Mouse (Mus musculus): ENCODE data around the gene Psme1.

DNA sequence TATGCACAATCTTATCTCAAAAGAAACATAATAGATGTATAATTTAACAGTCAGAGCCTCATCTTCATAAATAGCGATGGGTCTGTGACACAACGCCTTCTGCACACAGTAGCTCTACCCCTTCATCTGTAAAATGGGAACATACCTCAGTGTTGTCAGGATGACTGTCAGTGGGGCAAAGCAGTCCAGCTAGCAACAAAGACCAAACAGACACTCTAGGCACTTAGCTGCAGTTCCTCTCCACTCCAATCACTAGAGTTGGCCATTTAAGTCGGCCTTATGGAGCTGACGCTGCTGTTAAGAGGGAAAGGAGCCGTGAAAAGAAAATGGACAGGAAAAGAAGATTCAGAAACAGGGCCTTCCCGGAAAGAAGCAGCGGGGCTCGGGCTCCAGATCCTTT is 26.1 kb upstream of the Psme1 start:
- TF ChIP-seq EP300 (IDR thresholded peaks at IDR 0.05; ENCODE audit: low read depth in 1 of 2, low read length in 2 of 2) (no peak), CTCF (IDR thresholded peaks at IDR 0.05 in 2 of 3, conservative IDR thresholded peaks at IDR 0.05 in 1 of 3; ENCODE audit: control insufficient read depth in 1 of 3, insufficient read depth in 1 of 3, low read depth in 2 of 3, low read length in 3 of 3, poor library complexity in 1 of 3, severe bottlenecking in 1 of 3) (no peak), BHLHE40 (IDR thresholded peaks at IDR 0.05; ENCODE audit: borderline replicate concordance, low read depth, low read length) (no peak), E2F4 (IDR thresholded peaks at IDR 0.05; ENCODE audit: borderline replicate concordance, low read depth, low read length) (no peak), ELF1 (IDR thresholded peaks at IDR 0.05; ENCODE audit: low read depth, low read length) (no peak), TAL1 (IDR thresholded peaks at IDR 0.05; ENCODE audit: low read length) (no peak), POLR2A (IDR thresholded peaks at IDR 0.05; ENCODE audit: control insufficient read depth in 1 of 2, insufficient read depth in 1 of 2, low read depth in 1 of 2, low read length in 2 of 2, poor library complexity in 1 of 2) (no peak; a peak in 1 of 4 replicates), USF1 (IDR thresholded peaks at IDR 0.05; ENCODE audit: low read depth, low read length) (no peak), MYC (IDR thresholded peaks at IDR 0.05; ENCODE audit: low read depth, low read length) (no peak), HCFC1 (IDR thresholded peaks at IDR 0.05; ENCODE audit: low read depth, low read length) (no peak), MYB (IDR thresholded peaks at IDR 0.05; ENCODE audit: low read depth, low read length) (no peak), RCOR1 (IDR thresholded peaks at IDR 0.05; ENCODE audit: low read depth, low read length) (no peak), ZNF384 (IDR thresholded peaks at IDR 0.05; ENCODE audit: low read depth, low read length) (no peak)
